Mouse (Mus musculus) A20 (cell line): ENCODE data around the gene Hdgfl3.

ENCODE experiments used
- DNase-seq: peaks from one replicate; pipeline ENCODE4 v3.0.0-alpha.2; 2011; ENCODE audit warnings: low read depth, low spot score

Gene Hdgfl3

DNA sequence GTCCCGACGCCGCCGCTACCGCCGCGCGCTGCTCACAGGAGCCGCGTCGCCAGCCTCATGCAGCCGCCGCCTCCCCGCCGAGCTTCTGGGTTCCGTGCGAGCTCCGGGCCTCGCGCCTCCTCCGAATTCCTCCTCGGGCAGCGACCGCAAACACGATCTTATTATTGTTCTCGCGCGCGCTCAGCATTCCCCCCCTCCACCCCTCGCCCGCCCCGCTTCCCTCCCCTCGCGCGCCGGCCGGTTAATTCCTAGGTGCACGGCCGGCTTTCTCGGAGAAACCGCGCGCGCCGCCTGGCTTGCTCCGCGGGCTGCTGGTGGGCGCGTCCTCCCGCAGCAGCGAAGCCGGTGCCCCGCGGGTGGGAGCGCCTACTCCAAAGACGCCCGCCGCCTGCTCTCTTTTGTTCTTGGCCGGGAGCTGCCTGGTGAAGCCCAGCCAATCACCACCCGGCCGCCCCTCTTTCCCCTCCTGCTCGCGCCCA is at the start of gene Hdgfl3:
Hdgfl3 (minus strand) TSS at position 207 of the 479 bp plus-strand sequence.
- no peak for DNase-seq

DNA sequence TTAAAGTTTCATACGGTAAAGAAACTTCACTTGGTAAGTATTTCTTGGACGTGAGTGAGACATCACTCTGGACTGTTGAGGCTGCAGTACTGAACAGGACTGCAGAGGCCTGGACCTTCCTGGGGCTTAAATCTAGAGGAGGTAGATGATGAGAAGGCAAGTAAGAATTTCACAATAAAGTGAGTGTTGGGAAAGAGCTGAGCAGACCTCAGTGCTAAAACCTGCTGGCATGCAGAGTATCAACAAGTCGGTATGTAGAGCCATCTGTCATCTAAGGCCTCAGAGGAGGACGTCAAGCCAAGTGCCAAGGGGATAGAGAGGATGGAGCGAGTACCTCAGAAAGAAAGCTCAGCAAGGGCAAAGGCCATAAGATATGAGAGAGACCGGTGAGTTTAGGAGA is 49.4 kb upstream of the Hdgfl3 start:
- no peak for DNase-seq

DNA sequence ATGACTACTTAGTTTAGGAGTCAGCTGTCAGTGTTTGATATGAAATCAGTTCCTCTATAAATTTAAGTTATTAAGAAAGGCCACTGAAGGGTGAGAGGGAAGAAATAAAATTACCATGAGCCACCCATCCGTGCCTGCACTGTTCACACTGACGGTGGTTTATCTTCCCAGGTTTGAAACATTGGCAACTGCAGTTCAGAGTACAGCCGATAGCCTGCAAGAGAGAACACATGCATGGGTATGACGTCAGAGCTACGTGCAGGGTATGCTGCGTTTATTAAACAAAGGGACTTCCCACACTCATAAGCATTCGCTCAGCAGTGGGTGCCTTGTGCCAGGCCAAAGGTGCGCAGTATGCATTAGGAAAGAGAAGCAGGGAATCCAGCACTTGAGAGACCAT is 44.0 kb upstream of the Hdgfl3 start:
- no peak for DNase-seq

DNA sequence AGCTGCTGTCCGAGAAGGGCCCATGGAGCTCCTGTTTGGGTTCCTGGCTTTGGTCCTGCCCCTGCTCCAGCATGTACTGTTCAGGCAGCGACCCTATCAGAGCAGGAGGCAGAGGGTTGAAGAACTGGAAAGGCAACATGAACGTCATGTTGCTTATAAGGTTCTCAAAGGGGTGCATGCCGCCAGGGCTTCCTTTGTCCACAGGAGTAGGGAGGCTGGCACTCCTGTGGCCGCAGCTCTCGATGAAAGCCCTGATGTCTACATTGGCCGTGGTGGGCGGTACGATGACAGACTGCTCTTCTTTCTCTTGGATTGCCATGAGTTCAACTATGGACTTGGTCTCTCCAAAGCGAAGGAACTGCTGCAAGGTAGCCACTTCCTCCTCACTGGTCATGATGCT is 40.3 kb upstream of the Hdgfl3 start:
- DNase-seq: no peak

DNA sequence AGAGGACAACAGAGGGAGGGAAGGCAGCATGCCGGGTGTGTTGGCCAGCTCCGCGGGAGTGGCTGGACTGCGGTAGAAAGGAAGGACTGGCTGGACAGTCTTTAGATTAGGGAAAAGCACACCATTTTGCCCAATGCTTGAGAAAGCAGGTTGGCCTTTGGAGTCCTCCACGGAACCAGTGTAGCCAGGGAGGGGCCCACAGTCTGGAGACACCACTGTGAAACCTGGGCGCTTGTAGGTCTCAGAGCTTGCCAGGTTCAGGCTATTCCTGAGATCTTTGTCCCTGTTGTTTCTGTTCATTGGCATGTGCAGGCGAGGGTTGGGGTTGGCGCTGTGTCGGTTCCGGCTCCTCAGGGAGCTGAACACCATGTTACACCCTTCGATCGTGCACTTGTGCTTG is 39.7 kb upstream of the Hdgfl3 start:
- DNase-seq: no peak

DNA sequence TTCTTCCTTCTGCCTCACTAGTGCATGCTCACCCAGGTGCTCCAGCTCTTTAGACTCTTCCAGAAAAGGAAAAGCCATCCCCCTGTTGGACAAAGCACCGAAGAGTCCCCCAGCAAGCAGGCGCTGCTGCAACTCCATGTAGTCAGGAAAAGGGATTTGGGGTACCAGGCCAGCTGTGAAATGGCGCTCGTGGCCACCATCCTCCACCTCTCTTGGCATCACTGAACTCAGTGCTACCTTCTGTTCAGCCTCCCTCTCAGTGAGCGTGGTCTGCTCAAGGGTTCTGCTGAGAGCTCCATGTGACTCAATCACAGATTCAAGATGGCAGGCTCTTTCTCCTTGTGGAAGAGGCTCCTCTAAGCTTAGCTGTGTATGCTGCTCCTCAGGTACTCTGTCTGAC is 39.1 kb upstream of the Hdgfl3 start:
- DNase-seq: no peak

DNA sequence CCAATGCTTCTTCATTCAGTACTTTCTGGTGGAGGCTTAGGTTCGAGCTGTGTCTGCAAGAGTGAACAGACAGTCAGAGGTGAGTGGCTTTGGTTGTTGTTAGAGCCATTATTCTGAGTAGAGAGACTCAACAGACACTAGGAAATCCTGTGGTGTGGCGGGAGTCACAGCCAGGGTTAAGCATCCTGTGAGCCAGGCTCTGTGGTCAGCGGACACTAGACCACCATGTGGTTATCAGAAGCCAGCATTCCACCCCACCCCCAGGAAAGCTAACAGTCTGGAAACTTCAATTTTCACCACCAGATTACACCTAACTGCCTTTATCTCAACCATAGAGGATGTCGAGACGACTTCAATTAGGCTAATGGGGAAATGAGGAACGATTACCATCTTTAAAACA is 34.7 kb upstream of the Hdgfl3 start:
- DNase-seq: no peak

DNA sequence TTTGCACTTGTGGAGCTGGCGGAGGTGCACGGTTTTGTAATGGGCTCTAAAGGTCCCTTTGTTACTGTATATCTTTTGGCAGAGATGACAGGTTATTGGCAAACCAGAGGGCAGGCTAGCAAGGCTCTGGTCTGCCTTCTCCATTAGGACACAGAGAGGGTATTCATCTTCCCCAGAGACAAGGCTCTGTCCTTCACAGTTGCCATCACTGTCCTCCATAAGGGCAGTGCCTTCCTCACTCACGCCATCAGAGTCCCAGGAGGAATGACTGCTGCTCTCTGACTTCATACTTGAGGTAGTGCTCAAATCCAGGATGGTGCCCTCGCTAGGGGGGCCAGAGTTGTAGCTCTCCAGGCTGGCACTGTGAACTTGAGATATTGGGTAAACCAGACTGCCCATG is 34.2 kb upstream of the Hdgfl3 start:
- DNase-seq: no peak

DNA sequence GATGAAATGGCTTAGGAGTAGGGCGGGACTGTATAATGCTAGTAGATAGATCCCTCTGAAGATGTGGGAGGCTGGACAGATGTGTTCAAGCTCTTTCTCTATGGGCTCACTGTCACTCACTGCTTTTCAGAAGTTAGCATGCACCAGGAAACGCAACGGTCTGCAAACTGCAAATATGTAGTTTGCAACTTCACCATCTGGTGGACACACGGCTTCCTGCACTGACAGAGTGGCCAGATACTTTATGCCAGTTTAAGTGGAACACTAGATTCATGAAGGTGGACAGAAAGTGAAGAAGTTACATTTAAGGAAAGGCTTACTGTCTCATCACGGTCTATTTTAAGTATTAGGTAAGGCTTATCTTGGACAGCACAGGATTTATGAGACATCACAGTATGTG is 31.9 kb upstream of the Hdgfl3 start:
- DNase-seq: no peak

DNA sequence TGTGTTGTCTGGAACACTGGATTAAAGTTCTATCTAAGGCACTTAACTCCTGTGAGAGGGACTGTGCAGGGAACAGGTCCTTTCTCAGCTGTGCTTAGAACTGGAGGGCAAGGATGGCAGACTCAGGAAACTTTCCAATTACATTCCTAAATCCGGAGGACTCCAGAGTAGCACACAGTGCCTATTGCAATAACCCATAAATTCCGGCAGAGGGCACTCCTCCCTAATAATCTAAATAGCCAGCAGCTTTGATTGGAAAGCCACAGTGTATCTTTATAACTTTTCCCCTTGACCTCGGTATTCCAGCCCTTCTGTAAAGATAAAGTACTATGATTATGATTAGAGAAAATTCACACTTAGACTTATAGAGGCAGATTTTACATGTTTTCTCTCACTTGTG is 25.4 kb upstream of the Hdgfl3 start:
- peak; percentile 41 for DNase-seq

DNA sequence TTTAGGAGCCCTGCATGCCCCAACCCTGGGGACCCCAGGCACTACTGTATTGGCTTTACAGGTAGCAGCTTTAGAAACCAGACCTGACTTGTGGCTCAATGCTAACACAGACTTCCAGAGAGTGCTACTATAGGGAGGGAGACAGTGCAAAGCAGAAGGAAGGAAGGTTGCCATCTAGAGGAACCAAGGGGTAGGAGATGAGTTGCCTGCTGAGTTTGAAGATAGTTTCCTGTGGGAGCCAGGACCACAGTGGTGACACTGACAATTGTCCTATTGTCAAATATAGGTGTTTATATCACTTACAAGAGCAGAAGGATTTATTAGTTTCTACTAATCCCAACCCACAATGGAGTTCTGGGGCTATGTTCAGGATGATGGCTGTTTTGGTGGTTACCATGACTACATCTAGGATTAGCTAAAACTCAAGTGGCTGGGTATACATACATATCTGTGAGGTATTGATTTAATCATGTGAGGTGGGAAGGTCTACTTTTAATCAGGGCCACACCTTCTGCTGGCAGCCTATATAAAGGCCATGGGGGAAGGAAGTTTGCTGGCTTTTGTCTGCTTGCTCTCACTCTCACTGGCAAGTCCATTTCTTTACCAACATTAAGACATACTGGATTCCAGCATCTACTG is 20.1 kb upstream of the Hdgfl3 start:
- peak; percentile 39 for DNase-seq

DNA sequence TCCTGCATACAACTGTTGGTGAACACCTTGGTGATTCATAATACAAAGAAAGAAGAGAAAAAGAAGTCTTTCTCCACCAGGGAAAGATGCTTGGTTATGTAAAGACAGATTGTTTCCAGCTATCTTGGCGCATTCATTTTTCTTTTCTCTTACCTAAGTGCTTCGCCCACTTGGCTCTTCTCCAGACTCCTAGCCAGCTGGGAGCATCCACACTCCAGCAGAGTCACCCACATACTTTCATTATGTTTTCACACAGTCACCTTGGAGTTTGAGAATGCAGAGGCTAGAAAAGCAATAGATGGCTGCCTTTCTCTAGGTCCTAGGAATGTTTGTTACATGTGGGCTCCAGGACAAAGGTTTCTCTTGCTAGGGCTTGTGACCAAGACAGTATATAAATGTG is 16.2 kb upstream of the Hdgfl3 start:
- DNase-seq: no peak

DNA sequence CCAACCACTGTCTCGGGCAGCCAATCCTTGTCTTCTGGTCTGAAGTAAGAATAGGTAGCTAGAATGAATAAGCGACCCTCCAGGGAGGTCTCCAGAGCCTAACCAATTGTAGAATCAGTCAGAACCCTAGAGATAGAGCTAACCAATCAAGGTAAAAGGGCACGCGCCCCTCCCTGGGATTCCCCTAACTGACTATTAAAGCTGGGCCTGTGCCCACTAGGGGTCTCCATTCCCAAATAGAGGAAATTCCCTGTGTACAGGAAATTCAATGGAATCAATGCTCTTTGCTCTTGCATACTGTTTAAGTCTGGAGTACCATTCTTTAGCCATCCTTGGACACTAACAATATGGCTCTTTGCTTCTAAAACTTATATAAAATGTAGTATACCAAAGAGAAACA is 11.1 kb upstream of the Hdgfl3 start:
- no peak for DNase-seq

DNA sequence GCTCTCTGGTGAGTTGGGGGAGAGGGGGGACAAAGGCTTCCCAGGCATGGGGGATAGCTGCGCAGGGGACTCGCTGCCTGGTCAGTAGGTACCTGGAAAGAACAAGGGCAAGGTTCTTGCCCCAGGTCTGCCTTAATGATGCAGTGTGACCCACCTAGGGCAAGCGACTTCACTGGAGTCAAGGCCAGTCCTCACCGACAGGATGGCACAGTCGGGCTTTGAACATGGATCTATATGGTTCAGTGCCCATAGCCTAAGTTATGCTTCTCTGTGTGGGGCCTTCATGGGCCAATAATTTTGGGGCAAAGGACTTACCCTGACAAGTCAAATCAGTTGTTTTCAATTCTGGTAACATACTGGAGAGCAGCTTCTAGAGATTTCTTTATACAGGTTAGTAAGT is 533 bp upstream of the Hdgfl3 start:
- no peak for DNase-seq

DNA sequence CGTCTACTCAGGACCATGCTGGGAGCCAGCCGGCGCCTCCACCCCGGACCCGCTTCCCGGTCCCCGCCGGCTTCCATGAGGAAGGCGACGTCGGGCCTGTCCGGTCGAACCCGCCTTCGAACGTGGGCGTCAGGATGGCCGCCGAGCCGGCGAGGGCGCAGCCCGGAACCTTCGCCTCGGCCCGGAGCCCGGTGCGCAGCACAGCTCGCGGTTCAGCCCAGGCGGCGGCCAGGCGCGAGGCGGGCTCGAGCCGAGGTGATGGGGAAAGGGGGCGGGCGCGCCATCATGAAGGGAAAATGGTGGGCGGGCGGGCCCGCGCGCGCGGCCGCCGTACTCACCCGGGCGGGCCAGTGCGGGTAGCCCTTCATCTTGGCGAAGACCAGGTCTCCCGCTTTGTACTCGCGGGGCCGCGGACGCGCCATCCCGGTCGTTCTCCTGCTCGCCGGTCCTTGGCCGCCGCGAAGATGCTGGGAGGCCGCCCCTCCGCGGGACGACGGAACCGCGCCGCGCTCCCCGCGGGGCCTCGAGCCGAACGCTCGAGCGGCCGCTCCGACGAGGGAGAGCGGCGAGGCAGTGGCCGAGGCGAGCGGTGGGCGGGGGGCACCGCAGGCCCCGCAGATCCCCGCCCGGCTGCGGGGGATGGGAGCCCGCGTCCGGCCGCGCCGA is 539 bp downstream of the Hdgfl3 start:
- no peak for DNase-seq

DNA sequence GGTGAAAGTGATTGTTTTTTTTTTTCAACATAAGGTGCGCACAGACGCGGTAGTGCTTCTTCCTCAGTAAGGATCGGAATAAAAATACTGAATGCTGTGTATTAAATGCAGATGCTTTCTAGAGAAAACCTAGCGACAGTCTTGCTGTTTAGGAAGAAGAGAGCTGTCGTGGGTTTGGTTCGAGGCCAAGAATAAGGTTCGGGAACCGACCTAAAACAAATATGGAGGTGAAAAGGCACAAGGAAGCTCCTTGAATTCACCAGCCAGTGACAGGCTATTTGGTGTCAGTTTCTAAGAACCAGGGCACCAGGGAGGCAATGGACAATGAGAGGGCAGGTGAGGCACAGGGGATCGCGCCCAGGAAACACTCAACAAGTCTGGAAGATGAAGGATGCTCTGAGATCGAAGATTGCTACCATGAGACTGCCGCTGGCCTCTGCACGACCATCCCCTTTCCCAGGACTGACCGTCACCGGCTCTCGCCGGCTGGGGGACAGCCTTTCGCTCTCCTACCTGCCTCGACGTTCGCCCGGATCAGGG is 1.1 kb downstream of the Hdgfl3 start:
- DNase-seq: no peak

DNA sequence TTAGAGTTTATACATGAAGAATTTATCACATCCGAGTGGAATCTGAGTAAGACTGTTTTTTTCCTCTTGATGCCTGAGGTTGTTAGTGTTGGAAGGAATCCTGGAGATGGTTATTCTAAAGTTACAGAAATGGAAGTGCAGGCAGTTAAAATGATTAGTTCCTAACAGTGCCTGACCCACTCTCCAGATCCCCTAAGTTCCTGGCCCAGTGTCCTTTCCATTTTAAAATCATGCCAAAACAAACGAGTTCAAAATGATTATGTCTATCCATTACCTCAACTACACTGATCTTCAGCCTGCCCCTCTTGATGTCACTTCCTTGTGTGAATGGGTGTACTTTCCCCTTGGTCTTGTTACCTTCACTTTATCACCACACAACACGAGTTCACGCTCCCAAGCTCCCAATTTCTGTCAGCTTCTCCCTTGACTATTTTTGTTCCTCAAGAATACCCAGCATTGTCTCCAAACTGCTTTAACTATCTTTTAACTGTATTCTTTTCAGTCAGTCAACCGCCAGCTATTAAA is 1.7 kb downstream of the Hdgfl3 start:
- no peak for DNase-seq

DNA sequence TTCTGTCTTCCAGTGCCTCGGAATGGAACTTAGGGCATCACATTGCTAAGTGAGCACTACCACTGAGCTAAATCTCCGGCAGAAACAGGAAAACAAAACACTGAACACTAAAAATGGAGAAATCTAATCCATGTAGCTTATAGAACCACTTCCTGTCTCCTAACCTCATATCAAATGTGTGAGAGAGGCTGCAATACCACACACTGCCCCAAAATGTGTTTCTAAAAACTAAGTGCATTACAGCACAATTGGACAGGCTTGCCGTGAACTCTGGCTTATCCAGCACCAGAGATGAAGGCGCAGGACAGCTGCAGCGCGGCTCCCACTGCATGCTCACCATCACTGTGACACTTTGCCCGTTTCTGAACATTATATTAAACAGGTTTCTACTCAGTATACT is 5.3 kb downstream of the Hdgfl3 start:
- DNase-seq: no peak

DNA sequence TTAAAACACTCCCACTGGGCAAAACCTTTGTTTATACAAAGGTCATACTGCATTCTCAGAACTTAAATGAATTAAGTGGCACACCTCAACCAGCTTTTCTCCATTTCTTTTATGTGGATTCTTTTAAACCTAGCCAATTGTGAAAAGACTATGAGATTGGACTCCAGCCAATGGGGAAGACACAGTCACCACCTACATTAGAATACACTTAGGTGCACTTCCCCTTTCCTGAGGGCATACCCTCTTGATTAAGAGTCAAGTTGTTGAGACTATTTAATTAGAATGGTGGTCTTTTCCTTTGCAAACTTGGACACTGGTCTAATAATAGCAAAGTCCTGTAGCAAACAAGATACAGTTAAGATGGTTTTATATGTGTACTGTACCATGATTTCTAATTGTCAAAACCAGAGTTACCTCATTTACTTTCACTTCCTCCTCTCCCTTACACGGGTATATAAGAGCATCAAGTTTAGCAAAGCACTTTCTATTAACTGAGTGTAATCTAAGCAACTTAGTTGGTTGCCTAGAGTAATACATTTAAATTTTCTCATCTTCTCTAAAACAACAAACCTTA is 12.8 kb downstream of the Hdgfl3 start:
- DNase-seq: peak; percentile 80

DNA sequence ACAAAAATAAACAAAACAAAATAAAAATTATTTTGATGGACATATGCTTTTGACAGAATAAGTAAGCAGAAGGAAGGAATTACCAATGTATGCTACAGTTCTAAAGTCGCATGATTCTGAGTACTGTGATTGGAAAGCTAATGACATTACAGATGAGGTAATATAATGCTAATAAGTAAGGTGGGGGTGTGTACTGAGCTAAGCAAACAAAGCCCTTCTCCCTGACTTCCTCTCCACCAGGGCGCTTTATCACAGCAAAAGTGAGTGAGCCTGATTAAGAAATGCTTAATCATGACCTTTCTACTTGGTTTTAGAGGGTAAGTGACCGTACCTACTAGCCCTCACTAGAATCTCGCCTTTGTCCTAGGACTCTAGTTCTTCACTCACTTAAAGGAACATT is 14.0 kb downstream of the Hdgfl3 start:
- DNase-seq: no peak

DNA sequence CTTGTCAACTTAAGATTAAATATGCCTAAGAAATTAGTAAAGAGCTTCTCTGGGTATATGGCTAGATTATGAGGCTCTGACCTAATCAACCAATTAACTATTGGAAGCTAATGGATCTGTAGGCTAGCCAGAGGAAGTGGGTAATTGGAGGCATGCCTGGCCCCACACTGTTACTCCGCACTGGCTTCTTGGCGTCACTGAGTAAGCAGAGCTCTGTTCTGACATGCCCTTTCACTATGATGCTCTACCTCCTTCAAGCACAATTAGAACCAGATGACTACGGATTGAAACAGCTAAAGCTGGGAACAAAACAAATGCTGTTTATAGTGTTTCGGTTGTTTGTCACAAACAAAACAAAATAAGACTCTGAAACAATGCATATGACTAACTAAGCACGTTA is 16.0 kb downstream of the Hdgfl3 start:
- no peak for DNase-seq

DNA sequence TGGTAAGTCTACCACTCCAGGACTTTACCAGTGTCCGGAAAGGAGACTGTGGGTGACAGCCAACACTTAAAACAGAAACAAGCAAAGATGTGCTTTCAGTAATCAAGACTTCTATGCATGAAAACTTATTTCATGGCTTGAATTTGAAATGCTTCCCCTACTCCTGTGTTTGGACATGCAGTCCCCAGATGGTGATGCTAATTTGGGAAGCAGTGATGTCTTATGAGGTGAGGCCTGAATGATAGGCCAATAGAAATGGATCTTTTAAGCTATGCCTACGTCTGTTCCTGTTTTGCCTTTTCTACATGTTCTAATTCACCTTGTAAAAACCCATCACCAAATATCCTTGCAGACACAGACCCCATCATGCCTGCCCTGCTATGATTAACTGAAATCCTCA is 29.3 kb downstream of the Hdgfl3 start:
- no peak for DNase-seq

DNA sequence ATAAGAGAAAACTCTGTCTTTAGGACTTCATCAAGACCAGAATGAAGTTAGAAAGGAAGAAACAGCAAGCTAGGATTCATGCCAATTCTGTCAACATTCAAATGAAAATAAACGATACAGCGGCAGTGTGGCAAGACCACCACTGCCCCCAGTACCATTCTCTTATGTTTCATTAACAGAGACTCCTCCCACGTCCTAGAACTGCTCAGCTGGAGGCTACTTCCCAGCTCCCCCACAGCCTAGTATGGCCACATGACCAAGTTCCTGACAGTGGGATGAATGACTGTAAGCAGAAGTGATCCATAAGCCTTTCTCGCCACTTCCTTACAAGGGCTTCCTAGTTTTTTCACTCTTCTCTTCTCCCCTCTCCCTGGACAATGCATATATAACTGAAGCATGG is 30.2 kb downstream of the Hdgfl3 start:
- no peak for DNase-seq
